In the genomic region with DNA sequence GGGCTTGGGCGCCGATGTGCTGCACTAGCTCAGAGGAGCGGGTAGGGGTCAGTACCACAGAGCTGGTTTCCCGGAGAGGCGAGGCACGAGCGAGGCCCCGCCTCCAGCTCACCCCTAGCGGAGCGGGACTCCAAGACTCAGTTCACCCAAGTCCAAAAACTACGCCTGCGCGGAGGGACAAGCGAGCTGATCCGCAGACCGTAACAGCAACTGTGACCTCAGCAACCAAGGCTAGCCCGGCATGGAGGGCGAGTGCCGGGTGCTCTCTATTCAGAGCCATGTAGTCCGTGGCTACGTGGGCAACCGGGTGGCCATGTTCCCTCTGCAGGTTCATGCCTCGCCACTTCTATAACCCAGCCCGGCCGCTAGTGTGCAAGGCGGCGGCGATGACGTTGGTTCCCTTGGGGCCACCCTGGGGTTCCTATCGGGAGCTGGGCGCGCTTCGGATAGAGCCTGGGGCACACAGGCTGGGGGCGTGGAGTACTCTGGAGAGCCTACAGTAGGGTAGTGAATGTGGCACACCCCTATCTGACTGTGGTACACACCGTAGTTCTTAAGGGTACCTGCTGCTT, we compare ENCODE assay signal across 8 mouse cellular contexts. TPM values are rescaled to one million over a fixed set of nuclear protein-coding genes. Genes with fewer than 3 reads are reported as not detected.
A peak's percentile ranks its signal among the peaks of the same experiment; 100 is the strongest.
DNase-seq lines count a peak whose midpoint lies in the region; ATAC-seq and TF ChIP-seq lines count a peak whose summit lies in the region.

No protein-coding gene starts in this region.

- 0 out of 2 replicates have a peak, but pooled peaks cover 3% of the 10 kb centered on the region for H3K27me3 ChIP-seq in forebrain, embryonic 16.5 days (replicated peaks; ENCODE audit: control insufficient read depth, insufficient read depth, low read length)
- no peaks in the 10 kb centered on the region for H3K27me3 ChIP-seq in intestine, postnatal 0 days (replicated peaks; ENCODE audit: control insufficient read depth, insufficient read depth, low read length)
- 0 out of 2 replicates have a peak, but pooled peaks cover 2% of the 10 kb centered on the region for H3K27me3 ChIP-seq in lung, embryonic 14.5 days (ENCODE audit: insufficient read depth, low read length)

- TF ChIP-seq CTCF in intestine, postnatal 0 days (IDR thresholded peaks at IDR 0.05; ENCODE audit: low read depth), result peak; percentile 67
- peak; percentile 57 for TF ChIP-seq CTCF in lung, embryonic 14.5 days (IDR thresholded peaks at IDR 0.05; ENCODE audit: low read depth)
- TF ChIP-seq CTCF in olfactory bulb, adult 2 months (IDR thresholded peaks at IDR 0.05; ENCODE audit: insufficient read depth, low read depth, low read length), result no peak; the same call in 1 of the 2 replicates

- peak overlapping the region; percentile 60 for H3K9ac ChIP-seq in forebrain, embryonic 16.5 days (replicated peaks; ENCODE audit: low read depth, low read length)
- H3K9ac ChIP-seq in intestine, postnatal 0 days (ENCODE audit: low read depth, low read length), result peak overlapping the region; percentile 56
- H3K9ac ChIP-seq in lung, embryonic 14.5 days, result peak overlapping the region; percentile 44

- H3K36me3 ChIP-seq in forebrain, embryonic 16.5 days (ENCODE audit: control insufficient read depth, insufficient read depth), result no peaks in the 10 kb centered on the region
- no peaks in the 10 kb centered on the region for H3K36me3 ChIP-seq in intestine, postnatal 0 days (ENCODE audit: control insufficient read depth, insufficient read depth)
- H3K36me3 ChIP-seq in lung, embryonic 14.5 days (ENCODE audit: insufficient read depth), result no peaks in the 10 kb centered on the region

- TF ChIP-seq POLR2A in olfactory bulb, adult 2 months (IDR thresholded peaks at IDR 0.05; ENCODE audit: insufficient read depth, low read depth, low read length), result no peak

- WGBS in forebrain, embryonic 16.5 days, result under 1% methylated on average over 35 of the region's 35 CpGs
- 1% methylated on average over 35 of the region's 35 CpGs for WGBS in intestine, postnatal 0 days
- WGBS in lung, embryonic 14.5 days, result under 1% methylated on average over 35 of the region's 35 CpGs
- under 1% methylated on average over 35 of the region's 35 CpGs for WGBS in olfactory bulb, adult 2 months

- ATAC-seq in forebrain, embryonic 16.5 days, result peak; percentile 95
- ATAC-seq in intestine, postnatal 0 days, result peak; percentile 90
- ATAC-seq in lung, embryonic 14.5 days (ENCODE audit: insufficient read depth), result peak; percentile 97

- peak overlapping the region; percentile 88 for H3K4me2 ChIP-seq in forebrain, embryonic 16.5 days (ENCODE audit: low read length)
- peak overlapping the region; percentile 87 for H3K4me2 ChIP-seq in intestine, postnatal 0 days (replicated peaks; ENCODE audit: low read depth)
- peak overlapping the region; percentile 87 for H3K4me2 ChIP-seq in lung, embryonic 14.5 days

- DNase-seq in layer of hippocampus, adult 11-12 months (ENCODE audit: low spot score), result peak; percentile 43
- DNase-seq in layer of hippocampus, adult 9-10 months (ENCODE audit: low spot score), result no peak
- DNase-seq in c-Kit-negative CD71-positive TER-119-positive erythroid progenitor cells, embryonic 14.5 days (ENCODE audit: low read depth, low spot score), result peak; percentile 34
- peak; percentile 88 for DNase-seq in lung, embryonic 14.5 days
- DNase-seq in layer of hippocampus, postnatal 14 days (ENCODE audit: low spot score in 2 of 2), result no peak

- no peaks in the 10 kb centered on the region for H3K9me3 ChIP-seq in forebrain, embryonic 16.5 days (ENCODE audit: control insufficient read depth, low read length)
- H3K9me3 ChIP-seq in intestine, postnatal 0 days (ENCODE audit: control insufficient read depth), result no peaks in the 10 kb centered on the region
- no peaks in the 10 kb centered on the region for H3K9me3 ChIP-seq in lung, embryonic 14.5 days (ENCODE audit: low read depth, low read length)

- H3K4me1 ChIP-seq in forebrain, embryonic 16.5 days (replicated peaks; ENCODE audit: control insufficient read depth, insufficient read depth, low read length), result peaks cover 13% of the 10 kb centered on the region
- 0 out of 2 replicates have a peak, but pooled peaks cover 4% of the 10 kb centered on the region for H3K4me1 ChIP-seq in intestine, postnatal 0 days (replicated peaks; ENCODE audit: control insufficient read depth, insufficient read depth, low read length)
- no peaks in the 10 kb centered on the region for H3K4me1 ChIP-seq in lung, embryonic 14.5 days (ENCODE audit: insufficient read depth)
- peaks cover 13% of the 10 kb centered on the region for H3K4me1 ChIP-seq in olfactory bulb, adult 2 months (ENCODE audit: control insufficient read depth, insufficient read depth, low read length)

- peak overlapping the region; percentile 53 for H3K4me3 ChIP-seq in forebrain, embryonic 16.5 days (replicated peaks; ENCODE audit: low read length)
- H3K4me3 ChIP-seq in intestine, postnatal 0 days (ENCODE audit: low read depth, low read length), result peak overlapping the region; percentile 48
- peak overlapping the region; percentile 47 for H3K4me3 ChIP-seq in lung, embryonic 14.5 days (ENCODE audit: low read depth, low read length)
- H3K4me3 ChIP-seq in olfactory bulb, adult 2 months (ENCODE audit: insufficient read depth, low read depth, low read length), result peak overlapping the region; percentile 55

- no peak overlapping the region for H3K27ac ChIP-seq in forebrain, embryonic 16.5 days (ENCODE audit: low read length)
- no peak overlapping the region for H3K27ac ChIP-seq in intestine, postnatal 0 days (ENCODE audit: low read depth, low read length)
- no peak overlapping the region for H3K27ac ChIP-seq in lung, embryonic 14.5 days (ENCODE audit: low read depth)
- H3K27ac ChIP-seq in olfactory bulb, adult 2 months (ENCODE audit: insufficient read depth, low read depth, low read length), result no peak overlapping the region

RNA-seq across cellular contexts. Expression of gene Pdxk, which starts 17.2 kb away (rescaled TPM):
- 16.7 and 23.0 TPM in 2 replicates for polyA plus RNA-seq in forebrain, embryonic 16.5 days (2015; fragmentation: Nextera tagmentation; extraction: Ambion mirVana)
- polyA plus RNA-seq in intestine, postnatal 0 days (2015; fragmentation: Nextera tagmentation; extraction: Ambion mirVana), result 22.8 and 26.5 TPM in 2 replicates
- polyA plus RNA-seq in lung, embryonic 14.5 days (2014; fragmentation: Nextera tagmentation; extraction: Ambion mirVana), result 5.9 and 6.9 TPM in 2 replicates
- not detected in 2 replicates for polyA plus RNA-seq in olfactory bulb, adult 2 months (2012; ENCODE audit: insufficient read depth, insufficient read length, low replicate concordance, missing spikeins)
- 10 to 100 TPM; 71.0 to 73.2 TPM for total RNA-seq in layer of hippocampus, postnatal 14 days (2021)

RNA-seq across cellular contexts. Expression of gene Olfr1358, which starts 35.2 kb away (rescaled TPM):
- polyA plus RNA-seq in forebrain, embryonic 16.5 days (2015; fragmentation: Nextera tagmentation; extraction: Ambion mirVana), result not detected in 2 replicates
- not detected in 2 replicates for polyA plus RNA-seq in intestine, postnatal 0 days (2015; fragmentation: Nextera tagmentation; extraction: Ambion mirVana)
- polyA plus RNA-seq in lung, embryonic 14.5 days (2014; fragmentation: Nextera tagmentation; extraction: Ambion mirVana), result not detected in 2 replicates
- polyA plus RNA-seq in olfactory bulb, adult 2 months (2012; ENCODE audit: insufficient read depth, insufficient read length, low replicate concordance, missing spikeins), result not detected in 2 replicates
- not detected for total RNA-seq in layer of hippocampus, postnatal 14 days (2021)

RNA-seq across cellular contexts. Expression of gene Cstb, which starts 56.5 kb away (rescaled TPM):
- 96.6 and 117 TPM in 2 replicates for polyA plus RNA-seq in forebrain, embryonic 16.5 days (2015; fragmentation: Nextera tagmentation; extraction: Ambion mirVana)
- 1,208 and 1,296 TPM in 2 replicates for polyA plus RNA-seq in intestine, postnatal 0 days (2015; fragmentation: Nextera tagmentation; extraction: Ambion mirVana)
- 201 and 211 TPM in 2 replicates for polyA plus RNA-seq in lung, embryonic 14.5 days (2014; fragmentation: Nextera tagmentation; extraction: Ambion mirVana)
- polyA plus RNA-seq in olfactory bulb, adult 2 months (2012; ENCODE audit: insufficient read depth, insufficient read length, low replicate concordance, missing spikeins), result 1,067 TPM in 1 of 2 replicates, not detected in the other
- total RNA-seq in layer of hippocampus, postnatal 14 days (2021), result 10 to 100 TPM; 33.8 to 37.6 TPM

Comparison
In these comparisons a context has a peak if more than half of its experiments do, and no peak if none do; other contexts are left out.
1. DNase-seq: peak in layer of hippocampus, adult 11-12 months (single experiment), c-Kit-negative CD71-positive TER-119-positive erythroid progenitor cells, embryonic 14.5 days (single experiment) and lung, embryonic 14.5 days (single experiment); none in layer of hippocampus, adult 9-10 months (single experiment) and layer of hippocampus, postnatal 14 days (0 of 2).
2. Peak in every context shown above with its lines, with median percentiles within 50 percentile points of each other: ATAC-seq, H3K4me2 ChIP-seq, H3K4me3 ChIP-seq and H3K9ac ChIP-seq.